Mouse (Mus musculus) erythroblast, embryonic 14.5 days (primary cell): ENCODE results near the gene Esr1.

Source experiments
- GATA1 ChIP-seq: IDR thresholded peaks from 2 replicates; pipeline ENCODE4 v1.6.1; 2012; ENCODE audit warnings: low read length, inconsistent platforms, mixed read lengths
- TAL1 ChIP-seq: IDR thresholded peaks from 3 replicates; pipeline ENCODE4 v1.6.1; 2012; ENCODE audit warnings: low read length, inconsistent platforms, mixed read lengths

DNA sequence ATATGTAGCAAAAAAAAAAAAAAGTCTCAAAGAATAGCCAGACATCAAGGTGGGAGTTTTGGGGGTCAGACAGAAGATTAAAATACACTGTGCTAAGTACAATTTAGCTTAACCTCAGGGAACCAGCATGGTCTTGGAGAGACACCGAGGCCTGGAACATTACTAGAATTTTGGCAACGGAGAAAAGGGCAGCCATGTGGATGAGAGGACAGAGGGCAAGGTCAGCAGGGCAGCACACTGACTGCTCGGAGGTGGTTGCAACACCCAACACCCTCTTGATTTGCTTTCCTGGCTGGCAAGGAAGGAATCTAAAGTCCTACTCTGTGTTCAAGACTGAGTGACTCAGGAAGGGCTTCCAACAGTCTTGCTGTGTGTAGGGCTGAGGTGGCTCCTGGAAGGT is 60.5 kb downstream of the Esr1 start:
- TF ChIP-seq TAL1 = no peak
- no peak for TF ChIP-seq GATA1
